Mouse (Mus musculus): ENCODE results near the gene Phxr2. TPM values are rescaled to one million over a fixed set of nuclear protein-coding genes. Genes with fewer than 3 reads are reported as not detected.
"Not testable (repeated sequence)": the region's sequence is repeated elsewhere in the genome, so short reads cannot be mapped to it uniquely, and the experiment has no call there.

The Phxr2 gene
- not detected in 2 replicates for polyA plus RNA-seq (2012; ENCODE audit: insufficient read depth, insufficient read length, missing spikeins)

DNA sequence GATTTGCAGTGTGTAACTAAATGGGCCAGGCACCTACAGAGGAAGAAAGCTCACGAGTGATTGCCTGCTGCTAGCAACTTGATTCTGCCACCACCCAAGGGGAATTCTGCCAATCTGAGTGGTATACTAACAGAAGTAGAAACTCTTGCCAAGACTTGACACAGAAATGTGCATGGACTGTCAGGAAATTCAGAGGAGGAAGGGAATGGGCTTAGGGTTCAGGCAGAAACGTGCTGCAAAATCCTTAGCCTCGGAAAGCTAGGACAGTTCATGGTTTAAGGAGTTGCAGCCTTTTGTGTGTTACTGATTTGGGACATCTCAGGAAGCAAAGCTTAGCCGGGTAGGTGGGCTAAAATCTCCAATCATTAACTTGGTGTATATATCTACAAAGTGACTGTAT lies at the start of gene Phxr2:
Phxr2 (minus strand) TSS at position 101 of the 400 bp plus-strand sequence.
- Histone ChIP-seq H3K4me1 (ENCODE audit: control insufficient read depth, insufficient read depth, insufficient read length, low read length) (no peaks in the 10 kb centered on the region), H3K27ac (replicated peaks; ENCODE audit: low read depth, low read length) (no peak within 1 kb of the TSS), H3K4me3 (ENCODE audit: insufficient read depth, low read depth, low read length) (no peak within 1 kb of the TSS)

DNA sequence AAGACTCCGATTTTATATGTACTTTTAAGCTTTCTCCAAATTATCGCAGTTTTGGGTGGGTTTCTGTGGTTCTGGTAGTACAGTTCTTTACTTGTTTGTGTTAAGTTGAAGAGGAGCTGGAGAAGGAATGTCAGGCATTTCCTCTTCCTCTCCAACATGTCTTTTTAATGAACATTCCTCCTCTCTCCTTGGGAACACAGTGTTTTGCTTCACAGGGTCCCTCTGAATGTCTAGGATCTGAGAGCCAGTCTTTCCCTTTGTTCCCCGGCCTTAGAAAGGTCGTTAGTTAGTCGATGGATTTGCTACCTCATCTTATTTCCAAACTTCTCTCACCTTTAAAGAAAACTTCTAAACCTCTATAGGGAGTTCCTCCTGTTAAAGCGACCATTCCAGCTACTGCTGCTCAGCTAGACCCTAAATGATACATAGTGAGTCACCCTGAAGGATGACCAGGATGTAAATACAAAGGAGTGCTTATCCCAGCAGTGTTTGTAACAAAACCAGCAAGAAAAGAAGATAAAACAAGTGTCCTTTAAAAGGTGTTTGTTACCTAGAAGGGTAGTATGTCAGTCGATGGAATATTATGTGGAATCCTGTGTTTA lies 46.9 kb upstream of the Phxr2 start:
- peaks cover 15% of the 10 kb centered on the region for H3K4me1 ChIP-seq (ENCODE audit: control insufficient read depth, insufficient read depth, insufficient read length, low read length)
- no peak overlapping the region for H3K4me3 ChIP-seq (ENCODE audit: insufficient read depth, low read depth, low read length)
- H3K27ac ChIP-seq (replicated peaks; ENCODE audit: low read depth, low read length) = peak overlapping the region; percentile 55; the same call in 1 of the 2 replicates

- Histone ChIP-seq H3K4me1 (ENCODE audit: control insufficient read depth, insufficient read depth, insufficient read length, low read length) (peaks cover 15% of the 10 kb centered on the region), H3K4me3 (ENCODE audit: insufficient read depth, low read depth, low read length) (peak overlapping the region; percentile 0; the same call in 1 of the 2 replicates), H3K27ac (replicated peaks; ENCODE audit: low read depth, low read length) (peak overlapping the region; percentile 67)
Observed at GRCm38 (mm10) chr10:99171961-99172497, 45.9 kb upstream of the Phxr2 start.

- H3K27ac ChIP-seq (replicated peaks; ENCODE audit: low read depth, low read length) = peak overlapping the region; percentile 32
Observed at GRCm38 (mm10) chr10:99169765-99170129, 43.6 kb upstream of the Phxr2 start.

GRCm38 (mm10) chr10:99168840-99169764 lies 43.0 kb upstream of the Phxr2 start:
- no peak overlapping the region for H3K4me3 ChIP-seq (ENCODE audit: insufficient read depth, low read depth, low read length)
- peaks cover 15% of the 10 kb centered on the region for H3K4me1 ChIP-seq (ENCODE audit: control insufficient read depth, insufficient read depth, insufficient read length, low read length)
- peak overlapping the region; percentile 26 for H3K27ac ChIP-seq (replicated peaks; ENCODE audit: low read depth, low read length)

More at GRCm38 (mm10) chr10:99169765-99170129, 43.6 kb upstream of the Phxr2 start:
- H3K4me1 ChIP-seq (ENCODE audit: control insufficient read depth, insufficient read depth, insufficient read length, low read length) = peaks cover 15% of the 10 kb centered on the region
- no peak overlapping the region for H3K4me3 ChIP-seq (ENCODE audit: insufficient read depth, low read depth, low read length)

GRCm38 (mm10) chr10:99168404-99168803 lies 42.3 kb upstream of the Phxr2 start:
- Histone ChIP-seq H3K27ac (replicated peaks; ENCODE audit: low read depth, low read length) (no peak overlapping the region), H3K4me3 (ENCODE audit: insufficient read depth, low read depth, low read length) (no peak overlapping the region), H3K4me1 (ENCODE audit: control insufficient read depth, insufficient read depth, insufficient read length, low read length) (peaks cover 15% of the 10 kb centered on the region)

DNA sequence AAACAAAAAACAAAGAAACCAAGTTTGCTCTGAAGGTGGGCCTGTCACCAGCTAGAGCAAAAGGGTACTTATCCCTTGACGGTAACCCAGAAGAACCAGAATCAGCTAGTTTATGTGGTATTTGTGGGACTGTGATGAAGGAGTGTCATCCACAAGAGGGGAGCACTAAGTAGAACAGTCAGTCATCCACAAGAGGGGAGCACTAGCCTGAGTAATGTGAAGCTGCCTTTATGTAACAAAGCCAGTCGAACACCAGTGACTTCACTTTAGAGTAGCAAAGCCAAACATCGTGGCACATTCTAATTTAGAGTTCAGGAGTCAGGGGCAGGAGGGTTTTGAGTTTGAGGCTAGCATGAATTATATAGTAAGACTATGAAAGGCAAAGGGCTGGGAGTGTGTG lies 40.3 kb upstream of the Phxr2 start:
- H3K27ac ChIP-seq (replicated peaks; ENCODE audit: low read depth, low read length) = no peak overlapping the region

DNA sequence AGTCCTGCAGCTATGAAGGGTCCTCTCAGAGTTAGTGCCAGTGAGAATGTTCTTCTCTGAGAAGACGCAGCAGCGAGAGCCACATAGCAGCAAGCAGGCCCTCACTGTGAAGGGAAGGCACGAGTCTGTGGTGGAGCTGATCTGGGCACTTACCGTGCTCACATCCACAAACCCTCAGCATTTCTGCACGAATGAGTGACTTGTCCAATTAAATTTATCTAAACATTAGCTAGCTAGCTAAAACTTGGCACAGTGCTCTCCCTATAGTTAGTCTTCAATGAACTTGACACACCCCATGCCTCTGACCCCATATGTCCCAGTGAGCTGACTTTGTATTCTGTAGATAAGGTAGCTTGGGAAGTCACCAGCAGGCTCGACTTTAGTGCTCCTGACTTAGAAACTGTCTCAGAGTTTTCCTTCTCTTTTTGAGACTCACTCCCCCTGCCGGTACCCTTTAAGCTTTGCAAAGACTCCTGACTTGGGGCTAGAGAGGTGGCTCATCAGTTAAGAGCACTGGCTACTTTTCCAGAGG lies 39.7 kb upstream of the Phxr2 start:
- Histone ChIP-seq H3K4me1 (ENCODE audit: control insufficient read depth, insufficient read depth, insufficient read length, low read length) (peaks cover 12% of the 10 kb centered on the region), H3K27ac (replicated peaks; ENCODE audit: low read depth, low read length) (no peak overlapping the region), H3K4me3 (ENCODE audit: insufficient read depth, low read depth, low read length) (no peak overlapping the region)

More for the DNA sequence above, 40.3 kb upstream of the Phxr2 start:
- peaks cover 12% of the 10 kb centered on the region for H3K4me1 ChIP-seq (ENCODE audit: control insufficient read depth, insufficient read depth, insufficient read length, low read length)
- H3K4me3 ChIP-seq (ENCODE audit: insufficient read depth, low read depth, low read length) = no peak overlapping the region

DNA sequence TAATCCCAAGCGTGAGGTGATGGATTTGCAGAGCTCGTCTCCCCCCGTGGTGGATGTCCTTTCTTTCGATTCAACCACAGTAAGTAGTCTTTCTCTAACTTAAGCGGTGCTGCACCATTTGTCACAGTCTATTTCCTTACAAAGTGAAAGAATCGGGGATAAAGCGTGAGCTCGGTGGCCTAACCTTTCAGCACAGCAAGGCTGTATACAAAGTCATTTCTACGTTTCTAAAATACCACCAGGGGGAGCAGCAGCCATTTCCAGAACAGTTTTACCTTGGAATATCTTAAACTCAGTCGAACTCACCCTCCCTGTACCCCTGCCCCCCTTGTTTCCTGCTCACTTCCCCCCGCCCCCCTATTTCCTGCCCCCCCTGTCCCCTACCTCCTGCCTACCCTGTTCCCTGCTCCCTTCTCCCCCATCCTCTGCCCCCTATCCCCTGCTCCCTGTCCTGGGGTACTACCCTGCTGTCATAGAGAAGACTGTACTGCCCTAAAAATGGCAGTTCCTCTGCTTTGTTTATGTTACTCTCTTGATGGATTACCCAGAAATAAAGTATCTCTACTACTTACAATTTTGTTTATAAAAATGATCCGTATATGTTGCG lies 38.8 kb upstream of the Phxr2 start:
- Histone ChIP-seq H3K4me3 (ENCODE audit: insufficient read depth, low read depth, low read length) (no peak overlapping the region), H3K4me1 (ENCODE audit: control insufficient read depth, insufficient read depth, insufficient read length, low read length) (peaks cover 7% of the 10 kb centered on the region), H3K27ac (replicated peaks; ENCODE audit: low read depth, low read length) (no peak overlapping the region)

- no peaks in the 10 kb centered on the region for H3K4me1 ChIP-seq (ENCODE audit: control insufficient read depth, insufficient read depth, insufficient read length, low read length)
- H3K27ac ChIP-seq (replicated peaks; ENCODE audit: low read depth, low read length) = no peak overlapping the region
- no peak overlapping the region for H3K4me3 ChIP-seq (ENCODE audit: insufficient read depth, low read depth, low read length)
Observed at GRCm38 (mm10) chr10:99163002-99163401, 36.9 kb upstream of the Phxr2 start.

- no peaks in the 10 kb centered on the region for H3K4me1 ChIP-seq (ENCODE audit: control insufficient read depth, insufficient read depth, insufficient read length, low read length)
- no peak overlapping the region for H3K4me3 ChIP-seq (ENCODE audit: insufficient read depth, low read depth, low read length)
- H3K27ac ChIP-seq (replicated peaks; ENCODE audit: low read depth, low read length) = no peak overlapping the region
Observed at GRCm38 (mm10) chr10:99161987-99162582, 36.0 kb upstream of the Phxr2 start.

GRCm38 (mm10) chr10:99157697-99158096 lies 31.6 kb upstream of the Phxr2 start:
- not testable (repeated sequence) for H3K27ac ChIP-seq (replicated peaks; ENCODE audit: low read depth, low read length); H3K4me1 ChIP-seq (ENCODE audit: control insufficient read depth, insufficient read depth, insufficient read length, low read length); H3K4me3 ChIP-seq (ENCODE audit: insufficient read depth, low read depth, low read length)

DNA sequence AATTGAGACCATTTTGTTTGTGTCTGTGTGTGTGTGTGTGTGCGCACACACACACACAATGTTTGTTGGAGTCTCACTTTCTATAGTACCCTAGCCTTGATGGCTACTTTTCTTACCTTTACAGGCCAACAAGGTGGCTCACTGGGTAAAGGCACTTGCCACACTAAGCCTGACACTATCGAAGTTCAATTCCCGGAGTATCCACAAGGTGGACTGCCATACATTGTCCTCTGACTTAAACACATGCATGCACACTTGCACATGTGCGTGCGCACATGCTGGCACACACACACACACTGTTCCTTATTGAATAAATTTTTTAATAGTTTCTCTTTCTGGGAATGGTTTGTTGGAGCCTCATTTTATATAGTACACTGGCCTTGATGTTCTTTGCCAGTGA lies 30.7 kb upstream of the Phxr2 start:
- no peak overlapping the region for H3K27ac ChIP-seq (replicated peaks; ENCODE audit: low read depth, low read length)
- H3K4me1 ChIP-seq (ENCODE audit: control insufficient read depth, insufficient read depth, insufficient read length, low read length) = no peaks in the 10 kb centered on the region
- no peak overlapping the region for H3K4me3 ChIP-seq (ENCODE audit: insufficient read depth, low read depth, low read length)

DNA sequence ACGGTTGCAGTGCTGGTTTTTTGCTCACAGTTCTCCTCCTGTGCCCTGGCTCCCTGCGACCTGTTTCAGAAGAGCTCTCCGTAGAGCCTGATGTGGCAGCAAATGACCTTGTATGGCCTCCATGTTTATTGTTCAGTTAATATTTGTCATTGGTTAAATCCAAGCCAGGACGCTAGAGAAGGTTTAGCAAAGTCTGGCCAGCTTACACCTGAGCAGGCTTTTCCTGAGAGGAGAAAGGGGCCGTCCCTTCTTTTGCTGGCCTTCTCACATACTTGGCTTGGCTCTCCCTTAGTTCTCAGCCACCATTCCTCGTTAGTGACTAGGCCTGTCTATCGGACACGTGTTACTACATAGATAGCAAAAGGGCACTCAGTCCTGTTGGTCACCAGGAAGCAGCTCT lies 28.5 kb upstream of the Phxr2 start:
- Histone ChIP-seq H3K27ac (replicated peaks; ENCODE audit: low read depth, low read length) (no peak overlapping the region), H3K4me3 (ENCODE audit: insufficient read depth, low read depth, low read length) (no peak overlapping the region), H3K4me1 (ENCODE audit: control insufficient read depth, insufficient read depth, insufficient read length, low read length) (no peaks in the 10 kb centered on the region)
